Mouse (Mus musculus) inflammation-experienced regulatory T-cells, adult 16 weeks (primary cell): ENCODE results near the gene Myl6. TPM values are rescaled to one million over a fixed set of nuclear protein-coding genes. Genes with fewer than 3 reads are reported as not detected.

Source experiments
- polyA plus RNA-seq: library from polyadenylated mRNA; unstranded; fragments of 100-300 nt; shearing (Covaris generic); gene quantifications from one replicate; pipeline ENCODE4 v1.2.1, GENCODE M21; 2017

Gene Myl6
- polyA plus RNA-seq = 1,346 TPM

GRCm38 (mm10) chr10:128493695-128494666 lies at the start of gene Myl6:
Myl6 (minus strand) TSS chr10:128494145.

GRCm38 (mm10) chr10:128525671-128526308 lies 31.8 kb upstream of the Myl6 start, which contains the start of gene Esyt1:
Esyt1 (minus strand) TSS chr10:128525871.

GRCm38 (mm10) chr10:128498590-128498989 lies 4.6 kb upstream of the Myl6 start, which contains the start of gene Myl6b:
Myl6b (minus strand) TSS chr10:128498685.

GRCm38 (mm10) chr10:128458719-128459408 lies 35.1 kb downstream of the Myl6 start, which contains the start of gene Smarcc2:
Smarcc2 (plus strand) TSS chr10:128459248.

Other genes with a start within 250 kb of the Myl6 start
- gene Apon, start 240.0 kb downstream of the Myl6 start, polyA plus RNA-seq = not detected
- not detected for gene Apof, start 225.5 kb downstream of the Myl6 start, polyA plus RNA-seq
- gene Stat2, start 223.6 kb downstream of the Myl6 start, polyA plus RNA-seq = 92.9 TPM
- not detected for gene Il23a, start 195.4 kb downstream of the Myl6 start, polyA plus RNA-seq
- 54.5 TPM for gene Pan2, start 190.8 kb downstream of the Myl6 start, polyA plus RNA-seq
- 151 TPM for gene Cnpy2, start 171.7 kb downstream of the Myl6 start, polyA plus RNA-seq
- gene Cs, start 156.4 kb downstream of the Myl6 start, polyA plus RNA-seq = 200 TPM
- gene Coq10a, start 125.1 kb downstream of the Myl6 start, polyA plus RNA-seq = 12.5 TPM
- gene Ankrd52, start 117.0 kb downstream of the Myl6 start, polyA plus RNA-seq = 2.0 TPM
- 0.71 TPM for gene Slc39a5, start 92.9 kb downstream of the Myl6 start, polyA plus RNA-seq
- 130 TPM for gene Nabp2, start 82.7 kb downstream of the Myl6 start, polyA plus RNA-seq
- 58.1 TPM for gene Rnf41, start 82.5 kb downstream of the Myl6 start, polyA plus RNA-seq
- gene Smarcc2, start 34.9 kb downstream of the Myl6 start, polyA plus RNA-seq = 143 TPM
- 5.6 TPM for gene Myl6b, start 4.5 kb upstream of the Myl6 start, polyA plus RNA-seq
- gene Esyt1, start 31.7 kb upstream of the Myl6 start, polyA plus RNA-seq = 212 TPM
- gene Zc3h10, start 53.6 kb upstream of the Myl6 start, polyA plus RNA-seq = 40.2 TPM
- gene Rpl41, start 55.2 kb upstream of the Myl6 start, polyA plus RNA-seq = 2,472 TPM
- 35.3 TPM for gene Pa2g4, start 71.8 kb upstream of the Myl6 start, polyA plus RNA-seq
- gene Erbb3, start 95.5 kb upstream of the Myl6 start, polyA plus RNA-seq = 12.6 TPM
- gene Rps26, start 132.6 kb upstream of the Myl6 start, polyA plus RNA-seq = 590 TPM
- gene Ikzf4, start 151.8 kb upstream of the Myl6 start, polyA plus RNA-seq = 171 TPM
- gene Suox, start 179.9 kb upstream of the Myl6 start, polyA plus RNA-seq = 61.8 TPM
- gene Rab5b, start 202.1 kb upstream of the Myl6 start, polyA plus RNA-seq = 56.8 TPM
- 4.6 TPM for gene Pmel, start 210.1 kb upstream of the Myl6 start, polyA plus RNA-seq
- gene Cdk2, start 210.9 kb upstream of the Myl6 start, polyA plus RNA-seq = 47.2 TPM